Mouse (Mus musculus): ENCODE measurements around the gene Abhd11. TPM values are rescaled to one million over a fixed set of nuclear protein-coding genes. Genes with fewer than 3 reads are reported as not detected.

The Abhd11 gene
- polyA plus RNA-seq, 1 experiment = not detected

DNA sequence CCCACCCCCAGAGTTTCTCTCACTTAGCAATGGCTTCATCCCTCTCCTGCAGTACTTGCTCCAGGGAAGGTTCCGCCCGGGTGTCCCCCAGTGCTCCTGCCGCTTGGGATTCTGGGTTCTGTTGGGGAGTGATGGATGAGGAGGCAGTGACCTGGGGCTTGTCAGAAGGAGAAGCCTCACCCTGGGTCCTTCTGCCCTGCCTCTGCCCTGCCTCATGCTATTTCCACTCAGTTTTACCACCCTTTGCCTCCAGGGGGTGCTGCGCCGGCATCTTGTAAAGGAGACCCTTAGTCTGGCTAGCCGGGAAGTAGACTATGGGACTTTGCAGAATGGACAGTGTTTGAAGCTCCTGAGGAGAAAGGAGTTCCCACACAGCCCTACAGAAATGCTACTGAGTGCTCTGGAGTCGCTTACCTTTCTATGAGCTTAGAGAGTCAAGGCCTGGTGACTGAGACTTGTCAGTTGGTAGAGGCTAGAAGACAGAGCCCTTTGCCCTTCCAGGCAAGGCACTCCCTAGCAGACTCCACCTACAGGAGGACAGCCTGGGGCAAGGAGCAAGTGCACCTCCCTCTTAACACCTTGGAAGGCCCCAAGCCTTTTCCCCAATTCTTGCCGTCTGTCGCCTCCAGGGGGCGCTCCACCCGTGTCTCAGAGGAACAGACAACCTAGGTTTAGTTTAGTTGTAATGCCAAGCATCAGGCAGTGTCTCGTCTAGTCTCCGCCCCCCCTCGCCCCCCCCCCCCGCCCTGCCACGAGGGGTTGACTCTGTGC lies 3.9 kb downstream of the Abhd11 start:
- 11% methylated on average over 16 of the region's 16 CpGs for WGBS
- no peak overlapping the region for H3K27ac ChIP-seq (ENCODE audit: insufficient read depth, low read depth, low read length)
- no peak overlapping the region for H3K4me3 ChIP-seq (ENCODE audit: insufficient read depth, low read depth, low read length)
- TF ChIP-seq CTCF (IDR thresholded peaks at IDR 0.05; ENCODE audit: insufficient read depth, low read depth, low read length) = peak; percentile 65; the same call in 1 of the 2 replicates
- no peak for TF ChIP-seq POLR2A (IDR thresholded peaks at IDR 0.05; ENCODE audit: insufficient read depth, low read depth, low read length)
- H3K4me1 ChIP-seq (ENCODE audit: control insufficient read depth, insufficient read depth, low read length) = peaks cover 24% of the 10 kb centered on the region

GRCm38 (mm10) chr5:135015497-135015896 lies 6.5 kb downstream of the Abhd11 start:
- WGBS = 13% methylated on average over 7 of the region's 7 CpGs
- no peak overlapping the region for H3K4me3 ChIP-seq (ENCODE audit: insufficient read depth, low read depth, low read length)
- no peak overlapping the region for H3K27ac ChIP-seq (ENCODE audit: insufficient read depth, low read depth, low read length)
- H3K4me1 ChIP-seq (ENCODE audit: control insufficient read depth, insufficient read depth, low read length) = peaks cover 20% of the 10 kb centered on the region
- TF ChIP-seq CTCF (IDR thresholded peaks at IDR 0.05; ENCODE audit: insufficient read depth, low read depth, low read length) (peak; percentile 86), POLR2A (IDR thresholded peaks at IDR 0.05; ENCODE audit: insufficient read depth, low read depth, low read length) (no peak)

- WGBS = 55% methylated on average over 4 of the region's 4 CpGs
These were observed 7.3 kb downstream of the Abhd11 start for GRCm38 (mm10) chr5:135016224-135016759.

GRCm38 (mm10) chr5:135021814-135022213 lies 12.9 kb downstream of the Abhd11 start:
- Histone ChIP-seq H3K27ac (ENCODE audit: insufficient read depth, low read depth, low read length) (no peak overlapping the region), H3K4me1 (ENCODE audit: control insufficient read depth, insufficient read depth, low read length) (peaks cover 16% of the 10 kb centered on the region), H3K4me3 (ENCODE audit: insufficient read depth, low read depth, low read length) (no peak overlapping the region)
- WGBS = 30% methylated on average over 6 of the region's 6 CpGs
- TF ChIP-seq CTCF (IDR thresholded peaks at IDR 0.05; ENCODE audit: insufficient read depth, low read depth, low read length) (no peak), POLR2A (IDR thresholded peaks at IDR 0.05; ENCODE audit: insufficient read depth, low read depth, low read length) (no peak)

More at GRCm38 (mm10) chr5:135016224-135016759, 7.3 kb downstream of the Abhd11 start:
- Histone ChIP-seq H3K27ac (ENCODE audit: insufficient read depth, low read depth, low read length) (no peak overlapping the region), H3K4me1 (ENCODE audit: control insufficient read depth, insufficient read depth, low read length) (peaks cover 12% of the 10 kb centered on the region), H3K4me3 (ENCODE audit: insufficient read depth, low read depth, low read length) (no peak overlapping the region)
- TF ChIP-seq CTCF (IDR thresholded peaks at IDR 0.05; ENCODE audit: insufficient read depth, low read depth, low read length) (no peak), POLR2A (IDR thresholded peaks at IDR 0.05; ENCODE audit: insufficient read depth, low read depth, low read length) (no peak)

- TF ChIP-seq CTCF (IDR thresholded peaks at IDR 0.05; ENCODE audit: insufficient read depth, low read depth, low read length) (no peak), POLR2A (IDR thresholded peaks at IDR 0.05; ENCODE audit: insufficient read depth, low read depth, low read length) (peak; percentile 40; the same call in 1 of the 2 replicates)
These were observed 14.6 kb downstream of the Abhd11 start, which contains the start of gene Stx1a for GRCm38 (mm10) chr5:135023344-135024173. Gene Stx1a (plus strand): TSS chr5:135023482.

GRCm38 (mm10) chr5:135024665-135025224 lies 15.8 kb downstream of the Abhd11 start:
- no peak overlapping the region for H3K27ac ChIP-seq (ENCODE audit: insufficient read depth, low read depth, low read length)
- no peak overlapping the region for H3K4me3 ChIP-seq (ENCODE audit: insufficient read depth, low read depth, low read length)
- 75% methylated on average over 11 of the region's 11 CpGs for WGBS
- TF ChIP-seq CTCF (IDR thresholded peaks at IDR 0.05; ENCODE audit: insufficient read depth, low read depth, low read length) (no peak), POLR2A (IDR thresholded peaks at IDR 0.05; ENCODE audit: insufficient read depth, low read depth, low read length) (no peak)
- peaks cover 25% of the 10 kb centered on the region for H3K4me1 ChIP-seq (ENCODE audit: control insufficient read depth, insufficient read depth, low read length)

More at GRCm38 (mm10) chr5:135023344-135024173, 14.6 kb downstream of the Abhd11 start, which contains the start of gene Stx1a:
- no peak within 1 kb of the TSS for H3K27ac ChIP-seq (ENCODE audit: insufficient read depth, low read depth, low read length)
- peaks cover 17% of the 10 kb centered on the region for H3K4me1 ChIP-seq (ENCODE audit: control insufficient read depth, insufficient read depth, low read length)
- under 1% methylated on average over 61 of the region's 61 CpGs for WGBS
- H3K4me3 ChIP-seq (ENCODE audit: insufficient read depth, low read depth, low read length) = peak within 1 kb of the TSS; percentile 79

- Histone ChIP-seq H3K27ac (ENCODE audit: insufficient read depth, low read depth, low read length) (no peak overlapping the region), H3K4me3 (ENCODE audit: insufficient read depth, low read depth, low read length) (no peak overlapping the region), H3K4me1 (ENCODE audit: control insufficient read depth, insufficient read depth, low read length) (peaks cover 25% of the 10 kb centered on the region)
- TF ChIP-seq POLR2A (IDR thresholded peaks at IDR 0.05; ENCODE audit: insufficient read depth, low read depth, low read length) = no peak
- no peak for TF ChIP-seq CTCF (IDR thresholded peaks at IDR 0.05; ENCODE audit: insufficient read depth, low read depth, low read length)
- 17% methylated on average over 7 of the region's 7 CpGs for WGBS
These were observed 16.9 kb downstream of the Abhd11 start for GRCm38 (mm10) chr5:135025899-135026298.

GRCm38 (mm10) chr5:135029007-135029854 lies 20.3 kb downstream of the Abhd11 start:
- peaks cover 21% of the 10 kb centered on the region for H3K4me1 ChIP-seq (ENCODE audit: control insufficient read depth, insufficient read depth, low read length)
- no peak for TF ChIP-seq CTCF (IDR thresholded peaks at IDR 0.05; ENCODE audit: insufficient read depth, low read depth, low read length)
- no peak for TF ChIP-seq POLR2A (IDR thresholded peaks at IDR 0.05; ENCODE audit: insufficient read depth, low read depth, low read length)
- 56% methylated on average over 18 of the region's 18 CpGs for WGBS
- H3K4me3 ChIP-seq (ENCODE audit: insufficient read depth, low read depth, low read length) = no peak overlapping the region
- no peak overlapping the region for H3K27ac ChIP-seq (ENCODE audit: insufficient read depth, low read depth, low read length)

All from olfactory bulb, adult 2 months (tissue).